Mouse (Mus musculus) forebrain, embryonic 10.5 days (tissue): ENCODE measurements around the gene Nelfcd. TPM values are rescaled to one million over a fixed set of nuclear protein-coding genes. Genes with fewer than 3 reads are reported as not detected.

Experiments
- DNase-seq: peaks from one replicate; pipeline ENCODE4 v3.0.0-alpha.2; 2017; ENCODE audit warnings: low spot score; ENCODE audit errors: extremely low spot score
- H3K27ac ChIP-seq: fragments of 300-500 bp; sonication (generic); 2 replicates; pipeline ENCODE4 v1.5.1; 2016; ENCODE audit warnings: mild to moderate bottlenecking
- H3K27me3 ChIP-seq: fragments of 300-500 bp; sonication (generic); 2 replicates; pipeline ENCODE4 v1.6.1; 2016; ENCODE audit warnings: mild to moderate bottlenecking; ENCODE audit not compliant: poor library complexity, severe bottlenecking
- H3K36me3 ChIP-seq: fragments of 300-500 bp; sonication (generic); replicated peaks from 2 replicates; pipeline ENCODE4 v1.6.1; 2016; ENCODE audit warnings: mild to moderate bottlenecking, moderate library complexity
- H3K4me1 ChIP-seq: fragments of 300-500 bp; sonication (generic); 2 replicates; pipeline ENCODE4 v1.6.1; 2016
- H3K4me3 ChIP-seq: fragments of 300-500 bp; sonication (generic); 2 replicates; pipeline ENCODE4 v1.5.1; 2016; ENCODE audit warnings: mild to moderate bottlenecking, moderate library complexity
- H3K9me3 ChIP-seq: fragments of 300-500 bp; sonication (generic); 2 replicates; pipeline ENCODE4 v1.6.1; 2016; ENCODE audit warnings: mild to moderate bottlenecking, moderate library complexity
- WGBS: fragments of 180-500 bp; shearing (Covaris S2); methylation state at CpG from one replicate; pipeline ENCODE4 v1.1.7; 2016; 5-methylcytosine and 5-hydroxymethylcytosine counted together
- polyA plus RNA-seq: library from polyadenylated mRNA; unstranded; fragments of >200 nt; fragmentation: Nextera tagmentation; extraction: Ambion mirVana; gene quantifications from 2 replicates; pipeline ENCODE4 v1.2.1, GENCODE M21; 2016

Nelfcd gene
- 196 and 201 TPM in 2 replicates for polyA plus RNA-seq

DNA sequence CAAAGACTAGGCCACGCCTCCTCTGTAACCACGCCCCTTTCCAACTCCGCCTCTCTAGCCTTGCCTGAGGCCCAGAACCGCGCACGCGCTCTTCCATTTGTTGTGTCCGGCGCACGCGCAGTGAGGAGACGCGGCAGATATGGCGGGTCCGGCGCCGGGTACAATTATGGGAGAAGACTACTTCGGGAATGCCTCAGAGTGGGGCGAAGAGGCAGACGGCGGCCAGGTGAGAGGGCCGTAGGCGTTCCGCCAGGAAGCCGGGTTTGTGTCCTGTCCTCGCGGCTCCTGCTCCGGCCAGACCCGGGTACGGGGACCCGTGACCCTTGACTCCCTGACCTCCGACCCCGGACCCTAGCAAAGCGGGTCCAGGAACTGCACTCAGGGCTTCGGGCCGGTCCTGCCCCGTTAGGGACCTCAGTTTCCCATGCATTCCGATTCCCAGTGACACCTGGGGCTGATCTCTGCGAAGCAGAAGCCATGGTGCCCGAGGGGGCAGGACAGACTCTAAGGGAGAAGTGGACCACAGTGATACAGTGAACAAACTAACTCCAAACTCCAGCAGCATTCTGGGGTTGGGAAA is at the start of gene Nelfcd:
Gene Nelfcd, plus strand, starts transcription at position 74 of the 580 bp plus-strand sequence.
- Histone ChIP-seq H3K36me3 (peaks cover 32% of the 10 kb centered on the region), H3K27me3 (no peaks in the 10 kb centered on the region), H3K9me3 (no peaks in the 10 kb centered on the region), H3K4me3 (peak within 1 kb of the TSS; percentile 75), H3K4me1 (peaks cover 19% of the 10 kb centered on the region), H3K27ac (peak within 1 kb of the TSS; percentile 94)
- under 1% methylated on average over 40 of the region's 40 CpGs for WGBS
- DNase-seq = peak; percentile 95

GRCm38 (mm10) chr2:174366571-174366970 is 49.0 kb upstream of the Nelfcd start:
- no peaks in the 10 kb centered on the region for H3K27me3 ChIP-seq
- H3K4me3 ChIP-seq = no peak overlapping the region
- H3K27ac ChIP-seq = no peak overlapping the region
- H3K9me3 ChIP-seq = no peaks in the 10 kb centered on the region
- WGBS = 89% methylated on average over 10 of the region's 10 CpGs
- no peak for DNase-seq
- H3K4me1 ChIP-seq = no peaks in the 10 kb centered on the region
- H3K36me3 ChIP-seq = no peaks in the 10 kb centered on the region

- DNase-seq = no peak
- Histone ChIP-seq H3K27me3 (no peaks in the 10 kb centered on the region), H3K4me3 (no peak overlapping the region), H3K36me3 (no peaks in the 10 kb centered on the region), H3K27ac (no peak overlapping the region), H3K4me1 (no peaks in the 10 kb centered on the region), H3K9me3 (no peaks in the 10 kb centered on the region)
- 93% methylated on average over 9 of the region's 9 CpGs for WGBS
Observed at GRCm38 (mm10) chr2:174381021-174381420, 34.6 kb upstream of the Nelfcd start.

- WGBS = 88% methylated on average over 3 of the region's 3 CpGs
- Histone ChIP-seq H3K4me3 (no peak overlapping the region), H3K27ac (no peak overlapping the region), H3K27me3 (no peaks in the 10 kb centered on the region), H3K9me3 (no peaks in the 10 kb centered on the region), H3K4me1 (peaks cover 4% of the 10 kb centered on the region), H3K36me3 (no peaks in the 10 kb centered on the region)
- DNase-seq = no peak
Observed at GRCm38 (mm10) chr2:174391936-174392335, 23.7 kb upstream of the Nelfcd start.

DNA sequence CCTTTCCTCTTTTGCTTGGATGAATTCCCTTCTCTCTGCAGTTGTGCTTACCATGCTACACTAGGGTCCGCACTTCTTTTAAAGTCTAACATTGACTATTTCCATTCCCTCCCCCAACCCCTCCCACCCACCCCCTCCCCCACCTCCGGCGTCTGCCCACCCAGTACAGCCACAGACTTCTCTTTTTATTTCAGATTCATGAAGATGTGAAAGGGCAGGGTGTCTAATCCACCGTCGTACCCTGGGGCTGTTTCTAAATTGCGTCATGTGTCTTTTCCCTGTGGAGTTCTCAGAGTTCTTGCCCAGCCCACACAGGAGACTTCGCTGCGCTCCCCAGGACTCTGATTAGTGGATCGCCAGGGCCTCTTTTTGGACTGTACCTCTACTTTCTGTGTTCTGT is 23.1 kb upstream of the Nelfcd start:
- Histone ChIP-seq H3K4me1 (peaks cover 4% of the 10 kb centered on the region), H3K4me3 (no peak overlapping the region), H3K27me3 (no peaks in the 10 kb centered on the region), H3K27ac (no peak overlapping the region), H3K9me3 (no peaks in the 10 kb centered on the region), H3K36me3 (no peaks in the 10 kb centered on the region)
- DNase-seq = no peak
- 66% methylated on average over 9 of the region's 9 CpGs for WGBS

DNA sequence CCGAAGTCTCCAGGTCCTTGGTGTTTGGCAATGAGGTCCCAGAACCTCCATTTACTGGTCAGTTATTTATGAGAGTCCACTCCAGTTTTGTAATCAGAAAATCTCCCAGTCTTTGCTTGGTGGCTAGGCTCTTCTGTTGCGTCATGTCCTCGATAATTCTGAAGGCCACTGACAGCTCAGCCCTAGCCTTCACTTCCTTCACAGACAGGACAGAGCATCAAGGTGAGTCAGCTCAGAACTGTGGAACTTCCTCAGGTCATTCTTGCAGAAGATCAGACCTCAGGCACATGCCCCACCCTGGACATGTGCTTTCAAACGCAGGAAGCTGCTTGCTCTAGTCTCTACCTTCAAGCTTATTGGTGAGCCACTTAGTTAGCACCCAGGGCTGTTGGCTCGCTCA is 22.2 kb upstream of the Nelfcd start:
- H3K27ac ChIP-seq = no peak overlapping the region
- DNase-seq = no peak
- no peak overlapping the region for H3K4me3 ChIP-seq
- no peaks in the 10 kb centered on the region for H3K27me3 ChIP-seq
- no peaks in the 10 kb centered on the region for H3K36me3 ChIP-seq
- H3K4me1 ChIP-seq = peaks cover 4% of the 10 kb centered on the region
- 88% methylated on average over 5 of the region's 5 CpGs for WGBS
- H3K9me3 ChIP-seq = no peaks in the 10 kb centered on the region

DNA sequence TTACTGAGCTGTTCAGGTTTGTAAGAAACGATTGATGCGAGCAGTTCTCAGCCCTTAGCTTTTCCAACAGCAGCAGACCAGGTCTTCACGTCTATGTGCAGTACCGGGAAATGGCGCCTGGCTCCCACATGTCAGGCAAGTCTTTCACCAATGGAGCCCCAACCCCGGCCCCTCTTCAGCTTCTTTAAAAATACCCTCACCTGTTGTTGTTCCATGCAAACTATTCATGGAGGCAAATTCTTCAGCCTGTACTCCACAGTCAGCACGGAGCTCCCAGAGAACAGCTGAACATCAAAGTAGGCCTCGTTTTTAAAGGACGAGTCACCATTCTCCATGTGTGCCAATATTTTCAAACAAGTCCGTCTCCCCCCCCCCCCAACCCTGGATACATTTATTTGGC is 19.0 kb upstream of the Nelfcd start:
- Histone ChIP-seq H3K4me3 (no peak overlapping the region), H3K36me3 (no peaks in the 10 kb centered on the region), H3K27me3 (no peaks in the 10 kb centered on the region), H3K9me3 (no peaks in the 10 kb centered on the region), H3K27ac (no peak overlapping the region), H3K4me1 (peaks cover 4% of the 10 kb centered on the region)
- DNase-seq = no peak
- 90% methylated on average over 10 of the region's 10 CpGs for WGBS

- Histone ChIP-seq H3K27ac (no peak overlapping the region), H3K9me3 (no peaks in the 10 kb centered on the region), H3K27me3 (no peaks in the 10 kb centered on the region), H3K4me1 (peaks cover 4% of the 10 kb centered on the region), H3K4me3 (no peak overlapping the region), H3K36me3 (no peaks in the 10 kb centered on the region)
- WGBS = 90% methylated on average over 1 of the region's 1 CpGs
- no peak for DNase-seq
Observed at GRCm38 (mm10) chr2:174397065-174397464, 18.5 kb upstream of the Nelfcd start.

DNA sequence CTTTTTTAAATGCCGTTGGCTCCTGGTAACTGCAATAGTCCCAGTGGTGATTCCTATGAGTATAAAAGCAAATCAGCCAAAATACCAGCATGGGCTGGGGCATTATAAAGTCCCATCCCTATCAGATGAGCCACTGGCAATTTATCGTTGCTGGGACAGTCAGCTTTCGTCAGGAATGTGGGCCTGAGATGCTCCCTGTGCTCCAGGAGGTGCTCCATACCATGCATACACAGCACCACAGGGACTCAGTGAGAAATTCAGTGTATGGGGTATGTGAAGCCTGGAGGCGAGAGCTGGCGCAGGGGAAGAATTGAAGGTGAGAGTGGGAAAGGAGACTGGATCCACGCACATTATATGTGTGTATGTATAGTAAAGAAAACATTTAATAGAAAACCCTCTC is 17.7 kb upstream of the Nelfcd start:
- Histone ChIP-seq H3K4me1 (no peaks in the 10 kb centered on the region), H3K36me3 (no peaks in the 10 kb centered on the region), H3K27me3 (no peaks in the 10 kb centered on the region), H3K4me3 (no peak overlapping the region), H3K27ac (no peak overlapping the region), H3K9me3 (no peaks in the 10 kb centered on the region)
- no peak for DNase-seq
- 91% methylated on average over 6 of the region's 6 CpGs for WGBS

- 71% methylated on average over 4 of the region's 4 CpGs for WGBS
- H3K4me3 ChIP-seq = no peak overlapping the region
- no peaks in the 10 kb centered on the region for H3K9me3 ChIP-seq
- DNase-seq = no peak
- H3K36me3 ChIP-seq = no peaks in the 10 kb centered on the region
- H3K4me1 ChIP-seq = no peaks in the 10 kb centered on the region
- no peak overlapping the region for H3K27ac ChIP-seq
- no peaks in the 10 kb centered on the region for H3K27me3 ChIP-seq
Observed at GRCm38 (mm10) chr2:174400396-174400795, 15.2 kb upstream of the Nelfcd start.

GRCm38 (mm10) chr2:174410222-174410621 is 5.4 kb upstream of the Nelfcd start:
- no peaks in the 10 kb centered on the region for H3K27me3 ChIP-seq
- 67% methylated on average over 2 of the region's 2 CpGs for WGBS

DNA sequence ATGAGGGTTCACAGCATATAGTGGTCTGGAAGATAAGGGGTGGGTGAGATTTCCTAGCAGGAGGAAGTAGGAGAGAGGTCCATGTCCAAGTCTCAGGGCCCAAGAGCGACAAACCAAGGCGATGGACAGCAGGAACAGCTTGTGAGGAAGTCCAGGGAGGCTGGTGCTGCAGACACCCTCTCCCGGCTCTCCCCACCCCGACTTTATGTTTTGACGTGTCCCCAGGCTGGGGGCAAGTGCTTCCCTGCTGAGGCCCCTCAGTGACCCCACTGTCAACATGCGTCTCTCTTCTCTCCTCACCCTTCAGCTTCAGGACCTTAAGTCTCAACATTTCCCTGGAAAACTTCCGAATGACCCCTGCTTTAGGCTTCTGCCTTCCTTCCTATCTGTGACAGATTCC is 2.5 kb upstream of the Nelfcd start:
- 80% methylated on average over 7 of the region's 7 CpGs for WGBS
- Histone ChIP-seq H3K9me3 (no peaks in the 10 kb centered on the region), H3K4me1 (peaks cover 19% of the 10 kb centered on the region), H3K27me3 (no peaks in the 10 kb centered on the region), H3K4me3 (no peak overlapping the region), H3K36me3 (peaks cover 7% of the 10 kb centered on the region), H3K27ac (no peak overlapping the region)
- DNase-seq = no peak

More at GRCm38 (mm10) chr2:174410222-174410621, 5.4 kb upstream of the Nelfcd start:
- DNase-seq = no peak
- H3K27ac ChIP-seq = no peak overlapping the region
- H3K36me3 ChIP-seq = no peaks in the 10 kb centered on the region
- no peaks in the 10 kb centered on the region for H3K4me1 ChIP-seq
- H3K9me3 ChIP-seq = no peaks in the 10 kb centered on the region
- H3K4me3 ChIP-seq = no peak overlapping the region

DNA sequence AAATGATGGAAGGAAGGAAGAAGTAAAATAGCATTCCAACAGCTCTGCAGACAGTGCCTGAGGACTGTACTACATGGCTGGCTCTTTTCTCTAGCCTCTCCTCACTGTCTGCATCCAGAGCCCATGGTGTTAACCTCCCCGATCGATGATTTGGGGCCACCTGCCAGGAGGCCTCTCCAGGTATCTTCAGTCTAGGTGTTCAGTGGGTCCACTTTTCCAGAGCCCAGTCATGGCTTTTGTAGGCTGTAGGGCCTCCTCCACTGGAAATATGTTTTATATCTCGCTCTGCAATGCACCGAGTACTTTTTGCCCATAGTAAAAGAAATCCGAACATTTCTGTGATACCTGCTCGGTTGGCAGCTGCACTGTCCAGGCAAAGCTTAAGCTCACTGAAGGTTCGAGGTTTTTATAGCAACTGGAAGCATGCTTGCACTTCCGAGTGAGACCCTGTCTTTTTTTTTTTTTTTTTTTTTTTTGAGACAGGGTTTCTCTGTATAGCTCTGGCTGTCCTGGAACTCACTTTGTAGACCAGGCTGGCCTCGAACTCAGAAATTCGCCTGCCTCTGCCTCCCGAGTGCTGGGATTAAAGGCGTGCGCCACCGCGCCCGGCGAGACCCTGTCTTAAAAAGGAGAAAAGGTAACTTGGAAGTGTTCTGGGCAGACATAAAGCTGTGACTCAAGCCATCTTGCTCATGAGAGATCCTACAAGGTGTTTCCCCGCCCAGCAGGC is 438 bp upstream of the Nelfcd start:
- peak overlapping the region; percentile 94 for H3K27ac ChIP-seq
- 47% methylated on average over 18 of the region's 18 CpGs for WGBS
- DNase-seq = no peak

More for the DNA sequence above, 438 bp upstream of the Nelfcd start:
- Histone ChIP-seq H3K9me3 (no peaks in the 10 kb centered on the region), H3K36me3 (peaks cover 26% of the 10 kb centered on the region), H3K4me1 (peaks cover 19% of the 10 kb centered on the region), H3K4me3 (peak overlapping the region; percentile 75), H3K27me3 (no peaks in the 10 kb centered on the region)
